Mouse (Mus musculus): ENCODE results near the gene Rfx7. TPM values are rescaled to one million over a fixed set of nuclear protein-coding genes. Genes with fewer than 3 reads are reported as not detected.
"Not testable (repeated sequence)": the region's sequence is repeated elsewhere in the genome, so short reads cannot be mapped to it uniquely, and the experiment has no call there.

The Rfx7 gene
- total RNA-seq, 2 experiments from 2014 or later = 25.3 to 26.1 TPM

DNA sequence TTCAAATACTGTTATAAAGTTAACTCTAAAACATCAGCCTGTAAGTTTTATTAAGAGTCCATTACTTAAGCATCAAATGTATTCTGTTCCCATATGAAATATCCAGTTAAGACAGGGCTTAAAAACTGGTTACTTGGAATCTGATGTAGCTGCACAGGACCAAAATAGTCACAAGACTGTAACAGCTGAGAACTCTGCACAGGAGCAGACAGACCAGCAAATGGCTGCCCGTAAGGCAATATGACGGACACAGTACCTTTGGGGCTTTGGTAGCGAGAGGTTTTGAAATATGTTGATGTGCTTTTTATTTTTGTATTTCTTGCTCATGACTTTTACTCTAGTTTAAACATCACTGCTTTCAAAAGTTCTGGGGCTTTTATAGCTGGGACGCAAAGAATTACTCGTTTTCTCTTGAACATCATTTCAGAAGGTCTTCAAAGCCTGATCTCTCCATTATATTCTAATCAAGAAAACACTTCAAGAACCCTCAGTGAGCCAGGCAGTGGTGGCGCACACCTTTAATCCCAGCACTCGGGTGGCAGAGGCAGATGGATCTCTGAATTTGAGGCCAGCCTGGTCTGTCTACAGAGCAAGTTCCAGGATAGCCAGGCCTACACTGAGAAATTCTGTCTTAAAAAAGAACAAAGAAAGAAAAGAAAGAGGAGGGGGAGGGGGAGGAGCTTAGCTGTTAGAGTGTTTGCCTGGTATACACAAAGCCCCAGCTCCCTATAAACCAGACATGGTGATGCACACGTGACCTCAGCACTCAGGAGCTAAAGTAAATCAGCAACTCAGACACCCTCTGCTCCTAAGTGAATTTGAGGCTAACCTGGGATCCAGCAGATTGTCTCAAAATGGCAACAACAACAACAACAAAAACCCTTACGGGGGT is 107.2 kb downstream of the Rfx7 start:
- no peak for DNase-seq (ENCODE audit: low spot score in 2 of 2)

- peak; percentile 55 to 61 for DNase-seq (ENCODE audit: low spot score in 2 of 2)
Observed at GRCm38 (mm10) chr9:72639843-72640621, 108.0 kb downstream of the Rfx7 start.

GRCm38 (mm10) chr9:72640642-72641041 is 108.6 kb downstream of the Rfx7 start:
- no peak for DNase-seq (ENCODE audit: low spot score in 2 of 2)

GRCm38 (mm10) chr9:72641093-72641680 is 109.1 kb downstream of the Rfx7 start:
- DNase-seq (ENCODE audit: low spot score in 2 of 2) = no peak

GRCm38 (mm10) chr9:72642756-72643447 is 110.9 kb downstream of the Rfx7 start:
- not testable (repeated sequence) for DNase-seq (ENCODE audit: low spot score in 2 of 2)

GRCm38 (mm10) chr9:72643651-72644417 is 111.8 kb downstream of the Rfx7 start:
- DNase-seq (ENCODE audit: low spot score in 2 of 2) = no peak

DNA sequence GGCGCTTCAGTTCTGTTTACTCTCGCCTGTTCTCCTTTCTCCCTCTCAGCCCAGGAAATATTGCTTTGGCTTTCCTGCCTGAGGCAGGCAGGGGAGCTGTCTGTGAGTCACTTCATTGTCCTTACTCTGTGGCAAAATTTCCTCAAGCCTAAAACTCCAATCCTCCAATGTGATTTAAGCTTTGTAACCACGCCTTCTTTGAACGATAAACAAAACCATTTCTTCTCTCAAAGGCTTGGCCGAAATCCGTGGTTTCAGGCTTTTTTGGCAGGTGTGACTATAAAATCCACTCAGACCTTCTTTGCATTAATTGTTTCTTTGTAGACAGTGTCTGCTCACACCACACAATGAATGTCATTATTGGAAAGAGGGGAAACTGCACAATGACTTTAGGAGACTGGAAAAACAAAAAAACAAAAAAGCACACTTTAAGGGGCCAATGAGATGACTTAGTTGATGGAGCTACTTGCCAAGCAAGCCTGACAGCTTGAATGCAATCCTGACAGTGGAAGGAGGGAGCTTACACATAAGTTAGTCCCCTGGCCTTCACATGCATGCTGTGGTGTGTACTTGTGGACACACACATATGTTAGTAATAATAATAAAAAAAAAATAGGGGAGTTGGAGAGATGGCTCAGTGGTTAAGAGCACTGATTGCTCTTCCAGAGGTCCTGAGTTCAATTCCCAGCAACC is 112.5 kb downstream of the Rfx7 start:
- no peak for DNase-seq (ENCODE audit: low spot score in 2 of 2)

DNA sequence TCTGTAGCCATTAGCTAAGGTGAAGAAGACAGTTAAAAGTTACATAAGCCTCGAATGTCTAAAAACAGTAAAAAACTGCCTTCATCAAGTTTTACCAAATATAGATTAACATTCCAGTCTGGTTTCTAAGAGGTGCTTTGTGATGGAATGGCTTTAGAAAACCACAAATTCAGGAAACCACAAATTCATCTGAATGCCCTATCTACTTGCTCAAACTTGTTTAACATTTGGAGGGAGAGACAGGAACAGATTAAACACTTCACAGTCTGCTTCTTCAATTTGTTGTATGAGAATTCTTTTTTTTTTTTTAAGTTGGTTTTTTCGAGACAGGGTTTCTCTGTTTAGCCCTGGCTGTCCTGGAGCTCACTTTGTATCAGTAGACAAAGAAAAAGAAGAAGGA is 117.7 kb downstream of the Rfx7 start:
- no peak for DNase-seq (ENCODE audit: low spot score in 2 of 2)

DNA sequence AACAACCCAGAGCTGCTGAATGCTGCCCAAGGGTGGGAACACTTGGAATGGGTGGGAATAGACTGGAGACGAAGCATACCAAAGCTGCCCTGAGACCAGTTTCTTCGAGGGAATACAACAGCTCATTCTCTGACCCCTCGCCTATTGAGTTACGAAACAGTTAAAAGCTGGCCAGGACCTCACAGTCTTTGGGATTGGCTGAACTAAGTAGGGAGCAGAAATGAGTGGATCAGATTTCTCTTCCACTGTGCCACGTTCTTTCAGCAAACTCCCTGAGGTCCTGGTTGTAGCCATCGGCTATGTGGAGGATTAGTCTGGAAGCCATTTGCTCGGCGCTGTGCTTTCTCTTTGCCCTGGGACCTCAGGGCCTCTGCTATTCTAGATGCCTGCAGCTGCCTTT is 120.9 kb downstream of the Rfx7 start:
- DNase-seq (ENCODE audit: low spot score in 2 of 2) = no peak

- no peak for DNase-seq (ENCODE audit: low spot score in 2 of 2)
Observed at GRCm38 (mm10) chr9:72653533-72653932, 121.5 kb downstream of the Rfx7 start.

GRCm38 (mm10) chr9:72654593-72655242 is 122.7 kb downstream of the Rfx7 start:
- DNase-seq (ENCODE audit: low spot score in 2 of 2) = peak; percentile 29 to 38

- DNase-seq (ENCODE audit: low spot score in 2 of 2) = no peak
Observed at GRCm38 (mm10) chr9:72655602-72656001, 123.6 kb downstream of the Rfx7 start.

DNA sequence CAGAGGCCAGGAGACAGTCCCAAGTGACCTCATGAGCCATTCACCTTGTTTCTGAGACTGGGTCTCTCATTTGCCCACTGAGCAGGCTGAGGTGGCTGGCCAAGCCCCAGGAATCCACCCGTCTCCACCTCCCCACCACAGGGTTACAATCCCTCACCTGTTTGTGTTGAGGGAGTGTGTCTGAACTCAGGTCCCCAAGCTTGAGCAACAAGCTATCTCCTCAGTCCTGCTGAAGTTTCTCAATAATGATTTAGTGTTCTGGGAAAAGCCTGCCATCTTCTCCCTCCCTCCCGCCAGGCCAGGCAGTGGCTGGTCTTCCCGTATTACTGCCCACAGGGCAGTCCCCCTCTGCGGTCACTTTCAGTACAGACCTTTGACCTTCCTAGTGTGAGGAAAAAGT is 124.5 kb downstream of the Rfx7 start:
- DNase-seq (ENCODE audit: low spot score in 2 of 2) = no peak

- no peak for DNase-seq (ENCODE audit: low spot score in 2 of 2)
Observed at GRCm38 (mm10) chr9:72656940-72657339, 124.9 kb downstream of the Rfx7 start.

DNA sequence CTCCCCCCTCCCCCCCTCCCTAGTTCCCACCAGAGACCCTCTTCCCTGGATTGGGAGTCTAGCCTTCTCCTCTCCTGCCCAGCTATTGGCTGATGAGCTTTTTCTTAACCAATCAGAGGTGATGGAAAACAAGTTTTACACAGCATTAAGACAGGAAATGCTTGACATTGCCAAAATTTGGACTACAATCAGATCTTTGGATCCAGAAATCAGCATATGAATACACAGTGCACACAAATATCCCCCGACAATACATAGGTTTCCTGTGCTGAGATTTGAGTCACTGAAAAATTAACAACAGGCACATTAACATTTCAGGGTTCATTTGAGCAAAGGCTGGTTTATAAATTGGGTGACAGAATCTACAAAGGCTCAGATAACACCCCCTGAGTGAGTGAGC is 125.7 kb downstream of the Rfx7 start:
- no peak for DNase-seq (ENCODE audit: low spot score in 2 of 2)

GRCm38 (mm10) chr9:72660139-72660538 is 128.1 kb downstream of the Rfx7 start:
- DNase-seq (ENCODE audit: low spot score in 2 of 2) = no peak

- DNase-seq (ENCODE audit: low spot score in 2 of 2) = no peak
Observed at GRCm38 (mm10) chr9:72660911-72661310, 128.9 kb downstream of the Rfx7 start.

DNA sequence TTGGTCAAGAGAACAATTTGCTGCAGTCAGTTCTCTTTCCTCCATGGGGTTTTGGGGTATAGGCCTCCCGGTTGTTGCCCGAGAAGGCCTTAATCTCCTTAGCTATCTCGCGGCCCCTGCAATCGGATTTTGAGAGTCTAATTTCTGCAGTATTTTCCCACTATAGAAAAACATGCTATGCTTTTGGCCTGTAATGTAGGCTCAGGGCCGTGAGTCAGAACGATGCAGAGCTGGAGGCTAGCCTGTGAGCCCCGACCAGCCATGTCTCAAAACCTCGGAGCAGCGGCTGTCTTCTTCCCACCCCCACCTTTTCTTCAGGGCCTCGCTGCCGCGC is 129.5 kb downstream of the Rfx7 start:
- no peak for DNase-seq (ENCODE audit: low spot score in 2 of 2)

GRCm38 (mm10) chr9:72661895-72662661 is 130.0 kb downstream of the Rfx7 start, which contains the start of gene Nedd4:
Nedd4 (plus strand) TSS chr9:72662346.
- DNase-seq (ENCODE audit: low spot score in 2 of 2) = peak; percentile 92 to 96
